Mouse (Mus musculus): ENCODE results near the gene St8sia1. TPM values are rescaled to one million over a fixed set of nuclear protein-coding genes. Genes with fewer than 3 reads are reported as not detected.

Gene St8sia1
- polyA plus RNA-seq (2014; fragmentation: Illumina TruSeq; extraction: RNeasy Lipid Tissue Mini Kit (QIAGEN cat#74804); ENCODE audit: low read depth, low replicate concordance): 1.0 TPM

DNA sequence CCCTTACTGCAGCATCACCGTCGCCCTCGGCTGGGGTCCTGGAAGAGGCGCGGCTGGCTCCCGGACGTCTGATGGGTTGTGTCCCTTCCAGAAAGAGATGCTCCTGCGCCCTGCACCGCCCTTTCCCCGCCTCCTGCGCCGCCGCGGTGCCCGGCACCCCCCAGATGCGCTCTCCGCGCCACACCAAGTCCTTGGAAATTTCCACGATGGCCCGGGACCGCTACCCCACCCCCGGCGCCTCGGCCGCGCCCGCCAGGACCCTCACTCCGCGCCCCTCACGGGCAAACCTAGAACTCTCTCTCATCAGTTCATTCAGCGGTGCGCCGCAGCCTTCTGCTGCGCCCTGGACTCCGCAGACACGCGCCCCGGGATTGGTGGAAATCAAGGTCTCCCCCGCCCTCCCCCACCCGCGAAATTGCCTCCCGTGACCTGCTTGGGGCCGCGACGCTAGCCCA is at the start of gene St8sia1:
Gene St8sia1, minus strand, starts transcription at position 377 of the 455 bp plus-strand sequence.

DNA sequence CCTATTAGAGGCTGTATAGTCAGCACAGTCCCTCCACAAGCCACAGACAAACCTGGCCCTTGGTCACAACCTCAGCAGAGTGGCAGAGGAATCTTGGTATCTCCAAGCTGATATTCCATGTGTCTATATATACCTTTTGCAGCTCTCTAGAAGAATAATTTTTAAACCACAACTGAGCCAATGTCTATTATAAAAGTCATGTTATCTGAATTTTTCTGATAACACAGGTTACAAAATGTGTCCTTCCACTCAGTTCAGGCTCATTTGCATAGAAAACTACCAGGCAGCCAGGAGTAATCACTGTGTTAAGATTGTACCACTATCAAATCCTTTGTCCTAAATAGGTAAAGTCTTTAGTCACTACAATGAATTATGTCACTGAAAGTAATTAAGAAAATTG is 159.8 kb downstream of the St8sia1 start, which contains the start of gene Sult6b2:
Gene Sult6b2, minus strand, starts transcription at position 101 of the 400 bp plus-strand sequence.

Other genes starting within 250 kb of the St8sia1 start
- 385 TPM for gene Cmas, start 207.8 kb downstream of the St8sia1 start, polyA plus RNA-seq (2014; fragmentation: Illumina TruSeq; extraction: RNeasy Lipid Tissue Mini Kit (QIAGEN cat#74804); ENCODE audit: low read depth, low replicate concordance)
- not detected for gene Sult6b2, start 159.9 kb downstream of the St8sia1 start, polyA plus RNA-seq (2014; fragmentation: Illumina TruSeq; extraction: RNeasy Lipid Tissue Mini Kit (QIAGEN cat#74804); ENCODE audit: low read depth, low replicate concordance)
- gene C2cd5, start 135.7 kb upstream of the St8sia1 start, polyA plus RNA-seq (2014; fragmentation: Illumina TruSeq; extraction: RNeasy Lipid Tissue Mini Kit (QIAGEN cat#74804); ENCODE audit: low read depth, low replicate concordance): 31.8 TPM
- 136 TPM for gene Etnk1, start 202.8 kb upstream of the St8sia1 start, polyA plus RNA-seq (2014; fragmentation: Illumina TruSeq; extraction: RNeasy Lipid Tissue Mini Kit (QIAGEN cat#74804); ENCODE audit: low read depth, low replicate concordance)